Mouse (Mus musculus) spleen, adult 2 months (tissue): Measurements from ENCODE around the gene Nhlrc1. TPM values are rescaled to one million over a fixed set of nuclear protein-coding genes. Genes with fewer than 3 reads are reported as not detected.

ENCODE experiments used
- DNase-seq, 2 experiments: peaks; one replicate each; pipeline versions ENCODE4 v3.0.0 to v3.0.0-alpha.2; 2012 to 2021; ENCODE audit warnings: low spot score in 2 of 2, low read depth in 1 of 2
- H3K27ac ChIP-seq: fragments of 200-500 bp; 2 replicates; pipeline ENCODE4 v1.5.1; 2012; ENCODE audit warnings: low read length, inconsistent platforms; ENCODE audit not compliant: insufficient read depth
- H3K27me3 ChIP-seq: fragments of 200-500 bp; 2 replicates; pipeline ENCODE4 v1.6.1; 2012; ENCODE audit warnings: mild to moderate bottlenecking, moderate library complexity, low read length, inconsistent platforms; ENCODE audit not compliant: control insufficient read depth, insufficient read depth
- H3K36me3 ChIP-seq: fragments of 200-500 bp; 2 replicates; pipeline ENCODE4 v1.6.1; 2012; ENCODE audit warnings: mild to moderate bottlenecking, low read length, inconsistent platforms; ENCODE audit not compliant: control insufficient read depth, insufficient read depth
- H3K4me1 ChIP-seq: fragments of 200-500 bp; 2 replicates; pipeline ENCODE4 v1.6.1; 2011; ENCODE audit warnings: inconsistent platforms; ENCODE audit not compliant: control insufficient read depth, insufficient read depth, insufficient read length
- H3K4me3 ChIP-seq: fragments of 200-500 bp; 2 replicates; pipeline ENCODE4 v1.5.1; 2011; ENCODE audit warnings: mild to moderate bottlenecking, inconsistent platforms; ENCODE audit not compliant: insufficient read depth, insufficient read length; ENCODE audit errors: extremely low read depth
- CTCF ChIP-seq: fragments of 200-500 bp; IDR thresholded peaks from 2 replicates; pipeline ENCODE4 v1.5.1; 2011; ENCODE audit warnings: mild to moderate bottlenecking, inconsistent platforms; ENCODE audit not compliant: insufficient read depth, insufficient read length, insufficient replicate concordance; ENCODE audit errors: extremely low read depth
- POLR2A ChIP-seq: fragments of 200-500 bp; IDR thresholded peaks from 2 replicates; pipeline ENCODE4 v1.6.1; 2011; ENCODE audit warnings: low read depth, low read length, inconsistent platforms
- WGBS: fragments of 180-500 bp; shearing (Covaris S2); methylation state at CpG from one replicate; pipeline ENCODE4 v1.1.7; 2018; 5-methylcytosine and 5-hydroxymethylcytosine counted together
- polyA plus RNA-seq: library from polyadenylated mRNA; depleted of rRNA; stranded (reverse); fragments of >200 nt; gene quantifications from 2 replicates; pipeline ENCODE4 v1.2.3, GENCODE M21; 2012

The Nhlrc1 gene
- polyA plus RNA-seq, 1 experiment = 0.95 TPM

- 86% methylated on average over 8 of the region's 8 CpGs for WGBS
- Histone ChIP-seq H3K4me3 (no peak overlapping the region), H3K27ac (no peak overlapping the region), H3K27me3 (no peaks in the 10 kb centered on the region), H3K4me1 (no peaks in the 10 kb centered on the region; the same call in 1 of the 2 replicates), H3K36me3 (no peaks in the 10 kb centered on the region)
- no peak for TF ChIP-seq POLR2A
- DNase-seq = no peak
Measured at GRCm38 (mm10) chr13:46987941-46988340, 26.7 kb downstream of the Nhlrc1 start.

DNA sequence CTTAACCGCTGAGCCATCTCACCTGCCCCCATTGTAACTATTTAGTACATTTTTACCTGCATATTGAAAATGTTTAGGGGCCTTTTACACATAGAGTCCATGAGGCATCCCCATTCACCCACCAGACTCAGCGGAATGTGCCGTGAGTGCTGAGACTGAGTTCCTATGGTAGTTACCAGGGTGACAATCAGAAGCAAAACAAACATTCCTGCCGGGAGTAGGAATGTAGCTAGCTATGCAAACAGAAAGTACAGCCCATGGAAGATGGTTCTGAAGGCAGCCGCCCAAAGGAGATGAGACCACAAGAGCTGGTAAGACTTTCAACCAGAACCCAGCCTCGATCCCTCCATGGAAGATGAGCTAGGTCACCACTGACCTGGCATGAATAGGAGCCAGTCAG, 28.4 kb downstream of the Nhlrc1 start:
- DNase-seq = no peak
- no peak overlapping the region for H3K4me3 ChIP-seq
- no peaks in the 10 kb centered on the region for H3K27me3 ChIP-seq
- no peaks in the 10 kb centered on the region; the same call in 1 of the 2 replicates for H3K4me1 ChIP-seq
- H3K36me3 ChIP-seq = no peaks in the 10 kb centered on the region
- H3K27ac ChIP-seq = no peak overlapping the region
- TF ChIP-seq POLR2A = no peak
- no peak for TF ChIP-seq CTCF
- WGBS = 85% methylated on average over 6 of the region's 6 CpGs

- TF ChIP-seq POLR2A (no peak), CTCF (no peak)
- DNase-seq = peak in 1 of 2 experiments; percentile 5
- H3K27me3 ChIP-seq = no peaks in the 10 kb centered on the region
- WGBS = 10% methylated on average over 2 of the region's 2 CpGs
- H3K27ac ChIP-seq = no peak overlapping the region
- H3K4me1 ChIP-seq = no peaks in the 10 kb centered on the region
- H3K4me3 ChIP-seq = no peak overlapping the region
- H3K36me3 ChIP-seq = no peaks in the 10 kb centered on the region
Measured at GRCm38 (mm10) chr13:46983878-46984277, 30.8 kb downstream of the Nhlrc1 start.

GRCm38 (mm10) chr13:46979836-46980490, 34.7 kb downstream of the Nhlrc1 start:
- no peak for TF ChIP-seq POLR2A
- TF ChIP-seq CTCF = no peak
- no peak for DNase-seq
- no peaks in the 10 kb centered on the region for H3K4me1 ChIP-seq
- peaks cover 2% of the 10 kb centered on the region; the same call in 1 of the 2 replicates for H3K27me3 ChIP-seq
- no peaks in the 10 kb centered on the region for H3K36me3 ChIP-seq
- H3K4me3 ChIP-seq = no peak overlapping the region
- H3K27ac ChIP-seq = no peak overlapping the region
- WGBS = 49% methylated on average over 13 of the region's 13 CpGs

DNA sequence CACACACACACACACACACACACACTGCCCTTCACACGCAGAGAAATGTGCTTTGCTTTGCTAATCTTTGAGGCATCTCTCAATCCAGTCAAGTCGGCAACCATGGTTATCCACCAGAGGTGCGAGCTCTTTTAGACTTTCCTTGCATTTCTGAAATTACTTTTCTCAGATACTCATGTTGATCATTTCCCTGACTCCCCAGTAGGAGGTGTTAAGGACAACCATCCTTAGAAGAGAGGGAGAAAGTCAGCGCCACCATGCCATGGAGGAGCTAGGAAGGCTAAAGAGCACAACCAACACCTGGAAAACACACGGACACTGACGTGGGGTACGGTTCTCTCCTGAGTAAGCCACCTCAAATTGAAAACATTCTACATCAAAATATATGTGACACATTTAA, 38.1 kb downstream of the Nhlrc1 start:
- Histone ChIP-seq H3K27me3 (peaks cover 2% of the 10 kb centered on the region; the same call in 1 of the 2 replicates), H3K4me1 (no peaks in the 10 kb centered on the region), H3K4me3 (no peak overlapping the region), H3K36me3 (no peaks in the 10 kb centered on the region), H3K27ac (no peak overlapping the region)
- TF ChIP-seq POLR2A (no peak), CTCF (no peak)
- no peak for DNase-seq
- 75% methylated on average over 7 of the region's 7 CpGs for WGBS

DNA sequence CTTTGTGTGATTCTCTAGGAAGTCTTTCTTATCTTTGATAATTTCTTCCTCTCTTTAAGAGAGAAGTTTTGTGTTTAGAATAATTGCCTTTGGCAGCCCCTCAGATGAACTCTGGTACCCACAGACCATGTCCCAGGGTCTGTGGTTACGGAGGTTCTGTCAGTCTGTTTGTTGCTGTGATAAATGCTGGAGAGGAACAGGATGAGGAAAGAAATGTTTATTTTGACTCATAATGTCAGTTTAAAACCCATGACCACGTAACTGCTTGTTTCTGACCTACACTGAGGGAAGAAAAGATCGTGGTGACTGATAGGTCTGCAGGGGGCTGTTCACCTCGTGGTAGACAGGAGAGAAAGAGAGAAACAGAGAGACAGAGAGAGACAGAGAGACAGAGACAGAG, 38.7 kb downstream of the Nhlrc1 start:
- WGBS = 22% methylated on average over 4 of the region's 4 CpGs
- Histone ChIP-seq H3K4me3 (no peak overlapping the region), H3K27me3 (peaks cover 2% of the 10 kb centered on the region; the same call in 1 of the 2 replicates), H3K27ac (no peak overlapping the region), H3K36me3 (no peaks in the 10 kb centered on the region), H3K4me1 (no peaks in the 10 kb centered on the region)
- TF ChIP-seq CTCF (no peak), POLR2A (no peak)
- DNase-seq = no peak

GRCm38 (mm10) chr13:46975031-46975551, 39.6 kb downstream of the Nhlrc1 start:
- WGBS = 64% methylated on average over 14 of the region's 14 CpGs
- DNase-seq = no peak
- Histone ChIP-seq H3K27ac (no peak overlapping the region), H3K36me3 (no peaks in the 10 kb centered on the region), H3K4me3 (no peak overlapping the region), H3K27me3 (peaks cover 2% of the 10 kb centered on the region; the same call in 1 of the 2 replicates), H3K4me1 (no peaks in the 10 kb centered on the region)
- TF ChIP-seq POLR2A (no peak), CTCF (no peak)
